Mouse (Mus musculus) ES-Bruce4 (cell line): ENCODE measurements at regions not wholly inside any gene's neighbourhood (a gene's known extent, or its start where the extent isn't known, plus 50 kb on each side); places are given as distances from the start of the nearest gene placed in this dataset.

Experiments used
- CTCF ChIP-seq: IDR thresholded peaks from one replicate; pipeline ENCODE4 v1.8.1; 2011; ENCODE audit warnings: low read depth, low read length
- EP300 ChIP-seq: IDR thresholded peaks from 2 replicates; pipeline ENCODE4 v1.6.1; 2011; ENCODE audit warnings: low read depth, low read length; ENCODE audit not compliant: insufficient read depth
- POLR2A ChIP-seq: IDR thresholded peaks from one replicate; pipeline ENCODE4 v1.8.1; 2011; ENCODE audit warnings: low read length; ENCODE audit not compliant: insufficient read depth

- TF ChIP-seq CTCF (no peak), EP300 (peak; percentile 79; the same call in 1 of the 2 replicates), POLR2A (no peak)
Measured at GRCm38 (mm10) chr12:107858536-107859280, 144.7 kb downstream of the Bcl11b start.
